Mouse (Mus musculus) heart, adult 18-20 months (tissue): ENCODE measurements around the gene Epb41l4b. TPM values are rescaled to one million over a fixed set of nuclear protein-coding genes. Genes with fewer than 3 reads are reported as not detected.

ENCODE experiments used
- DNase-seq, 2 experiments: peaks; one replicate each; pipeline ENCODE4 v3.0.0; 2021 to 2022; ENCODE audit warnings: mixed read lengths in 1 of 2
- total RNA-seq, 2 experiments: library from RNA; stranded (reverse); gene quantifications; 2 replicates each; pipeline ENCODE4 v1.2.3; 2021

Epb41l4b gene
- total RNA-seq, 2 experiments from 2014 or later, result 2.0 to 2.3 TPM

GRCm38 (mm10) chr4:56944286-56944685 lies 199.0 kb downstream of the Epb41l4b start:
- DNase-seq, result peak; percentile 58 to 68

- no peak for DNase-seq
These were observed 200.0 kb downstream of the Epb41l4b start for GRCm38 (mm10) chr4:56943258-56943657.

GRCm38 (mm10) chr4:56942567-56942966 lies 200.7 kb downstream of the Epb41l4b start:
- no peak for DNase-seq

Other genes with a start within 250 kb of the Epb41l4b start
- gene Tmem245, start 196.0 kb downstream of the Epb41l4b start, total RNA-seq, result 10 to 100 TPM; 81.5 to 86.2 TPM
- under 1 TPM in 1 of 2 experiments, not detected in 1; 0.08 TPM for gene Frrs1l, start 153.0 kb downstream of the Epb41l4b start, total RNA-seq
- gene Ptpn3, start 158.4 kb upstream of the Epb41l4b start, total RNA-seq, result 10 to 100 TPM; 34.5 to 41.4 TPM